Mouse (Mus musculus) CH12.LX (cell line): ENCODE measurements around the gene Gm20518.

Source experiments
- CTCF ChIP-seq, 2 experiments: IDR thresholded peaks in 1 of 2; conservative IDR thresholded peaks in 1 of 2; 2 replicates each; pipeline ENCODE4 v1.5.1; 2011 to 2012; ENCODE audit warnings: low read depth in 2 of 2, low read length in 2 of 2, improper control_type of control experiment in 1 of 2, inconsistent platforms in 1 of 2, mild to moderate bottlenecking in 1 of 2, moderate library complexity in 1 of 2
- EP300 ChIP-seq: IDR thresholded peaks from 2 replicates; pipeline ENCODE4 v1.6.1; 2011; ENCODE audit warnings: low read length, improper control_type of control experiment
- MAX ChIP-seq: IDR thresholded peaks from 2 replicates; pipeline ENCODE4 v1.6.1; 2011; ENCODE audit warnings: low read length, improper control_type of control experiment
- MXI1 ChIP-seq: IDR thresholded peaks from 2 replicates; pipeline ENCODE4 v1.6.1; 2011; ENCODE audit warnings: mild to moderate bottlenecking, low read depth, low read length, improper control_type of control experiment
- POLR2A ChIP-seq: IDR thresholded peaks from 2 replicates; pipeline ENCODE4 v1.6.1; 2011; ENCODE audit warnings: low read depth, mild to moderate bottlenecking, improper control_type of control experiment, low read length
- RCOR1 ChIP-seq: conservative IDR thresholded peaks from 2 replicates; pipeline ENCODE4 v1.6.1; 2012; ENCODE audit warnings: low read depth, mild to moderate bottlenecking, inconsistent platforms, low read length, improper control_type of control experiment
- USF1 ChIP-seq: IDR thresholded peaks from 2 replicates; pipeline ENCODE4 v1.6.1; 2014; ENCODE audit warnings: low read depth, mild to moderate bottlenecking, inconsistent platforms, low read length, improper control_type of control experiment

- TF ChIP-seq MXI1 (no peak), POLR2A (no peak), CTCF (conservative IDR thresholded peaks at IDR 0.05 in 1 of 2, IDR thresholded peaks at IDR 0.05 in 1 of 2; ENCODE audit: low read depth in 2 of 2, low read length in 2 of 2) (no peak), EP300 (no peak), RCOR1 (no peak), USF1 (no peak), MAX (no peak)
Measured at GRCm38 (mm10) chr16:17938187-17938586, 46.7 kb upstream of the Gm20518 start.
